Mouse (Mus musculus) granulocyte monocyte progenitor cell, adult 5-6 weeks (primary cell): Measurements from ENCODE around the gene Cabin1. TPM values are rescaled to one million over a fixed set of nuclear protein-coding genes. Genes with fewer than 3 reads are reported as not detected.
"Not testable (repeated sequence)": the region's sequence is repeated elsewhere in the genome, so short reads cannot be mapped to it uniquely, and the experiment has no call there.

Experiments
- ATAC-seq: replicated peaks from 2 replicates; pipeline ENCODE4 v1.8.0; 2016; ENCODE audit warnings: mild to moderate bottlenecking, moderate TSS enrichment, inconsistent platforms; ENCODE audit not compliant: poor library complexity, severe bottlenecking
- total RNA-seq, 2 experiments: library from RNA; stranded (forward) in 1 of 2; stranded (reverse) in 1 of 2; fragments of 200-712, 200-1000 nt in 1 of 2; fragments of >200 nt in 1 of 2; fragmentation: Nextera tagmentation in 1 of 2; gene quantifications; 2 replicates each; pipeline ENCODE4 v1.2.3; 2014 to 2017

Cabin1 gene
- total RNA-seq, 2 experiments from 2014 or later: 23.0 to 48.8 TPM

DNA sequence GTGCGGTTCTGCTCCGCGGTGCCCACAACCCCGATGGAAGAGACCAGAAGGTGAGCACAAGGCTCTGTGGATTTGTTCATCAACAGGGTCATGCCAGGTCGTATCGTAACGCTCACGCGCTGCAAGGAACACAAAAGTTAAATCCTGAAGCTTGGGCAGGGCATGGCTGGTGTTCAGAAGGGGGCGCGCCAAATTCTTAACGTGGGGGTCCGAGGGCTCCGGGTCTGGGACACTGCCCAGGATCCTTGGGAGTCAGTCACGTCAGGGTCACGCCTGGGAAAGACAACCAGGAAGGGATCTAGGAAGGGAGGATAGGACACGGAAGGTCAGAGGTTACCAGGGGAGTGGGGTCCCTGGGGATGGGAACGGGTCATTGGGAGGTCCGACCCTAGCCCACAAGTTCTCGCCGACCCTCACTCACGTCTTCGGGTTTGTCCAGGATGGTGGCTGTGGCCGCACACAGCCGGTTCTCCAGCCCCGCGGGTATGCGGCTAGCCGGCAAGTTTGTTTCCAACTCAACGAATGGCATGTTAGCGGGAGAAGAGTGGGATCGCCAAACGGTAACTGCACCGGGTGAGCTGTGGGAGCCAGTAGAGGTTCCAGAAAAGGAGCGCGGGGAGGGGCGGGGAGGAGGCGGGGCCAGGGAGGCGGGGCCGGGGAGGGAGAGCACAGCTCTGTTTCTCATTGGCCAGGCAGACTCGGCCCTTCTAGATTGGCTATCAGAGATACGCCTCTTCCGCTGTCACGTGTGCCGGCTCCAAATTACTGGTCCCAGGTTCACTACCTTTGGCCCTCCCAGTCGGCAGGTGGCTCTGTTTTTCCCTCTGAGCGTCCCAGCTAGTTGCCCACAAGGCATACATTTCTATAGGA is 8.9 kb upstream of the Cabin1 start, which contains the start of gene Ddt:
Ddt (minus strand) TSS at position 620 of the 870 bp plus-strand sequence.
- ATAC-seq: peak; percentile 93

DNA sequence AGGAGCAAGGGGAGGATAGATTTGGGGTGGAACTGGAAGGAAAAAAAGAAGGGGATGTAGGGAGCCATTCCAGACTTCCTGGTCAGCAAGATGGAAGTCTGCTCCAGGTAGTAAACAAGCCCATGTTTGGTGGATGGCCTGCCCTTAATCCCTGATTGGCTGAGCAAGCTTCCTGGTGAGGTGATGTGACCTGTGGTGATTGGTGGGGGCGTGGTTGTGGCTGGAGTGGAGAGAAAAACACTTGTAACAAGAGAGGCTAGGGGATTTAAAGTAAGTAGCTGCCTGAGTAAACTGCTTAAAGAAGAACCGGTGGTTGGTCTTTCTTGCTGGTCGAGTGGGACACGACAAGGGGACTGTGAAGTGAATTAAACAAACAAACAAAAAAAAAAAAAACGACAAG is 3.6 kb upstream of the Cabin1 start:
- not testable (repeated sequence) for ATAC-seq

DNA sequence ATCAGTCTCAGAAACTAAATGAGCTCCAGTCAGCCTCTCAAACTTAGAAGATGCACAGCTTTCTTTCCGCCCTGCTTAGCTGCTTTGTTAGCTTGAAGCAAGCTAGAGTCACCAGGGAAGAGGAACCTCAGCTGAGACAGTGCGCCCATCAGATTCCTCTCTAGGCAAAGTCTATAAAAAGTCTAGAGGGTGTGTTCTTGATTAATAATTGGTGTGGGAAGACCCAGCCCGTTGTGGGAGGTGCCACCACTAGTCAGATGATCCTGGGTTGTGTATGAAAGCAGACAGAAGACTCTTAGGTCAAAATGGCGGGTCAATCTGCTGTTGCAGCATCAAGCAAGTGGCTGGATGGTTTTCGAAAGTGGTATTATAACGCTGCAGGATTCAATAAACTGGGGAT is 2.7 kb upstream of the Cabin1 start:
- no peak for ATAC-seq

- ATAC-seq: peak; percentile 55
Observed at GRCm38 (mm10) chr10:75764519-75765473, 655 bp upstream of the Cabin1 start.

DNA sequence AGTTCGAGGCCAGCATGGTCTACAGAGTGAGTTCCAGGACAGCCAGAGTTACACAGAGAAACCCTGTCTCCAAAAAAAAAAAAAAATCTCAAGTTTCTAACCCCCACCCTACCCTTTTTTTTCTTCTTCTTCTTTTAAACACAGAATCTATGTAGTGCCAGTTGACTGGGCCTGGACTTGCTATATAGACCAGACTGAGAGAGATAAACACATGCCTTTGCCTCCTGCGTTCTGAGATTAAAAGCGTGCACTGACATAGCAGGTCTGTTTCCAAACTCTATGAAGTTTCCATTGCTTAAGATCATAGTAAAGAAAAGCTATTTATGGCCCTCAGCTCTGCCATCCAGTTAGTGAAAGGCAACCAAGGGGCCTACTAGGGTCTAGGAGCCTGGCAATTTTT is 1.7 kb downstream of the Cabin1 start:
- no peak for ATAC-seq

DNA sequence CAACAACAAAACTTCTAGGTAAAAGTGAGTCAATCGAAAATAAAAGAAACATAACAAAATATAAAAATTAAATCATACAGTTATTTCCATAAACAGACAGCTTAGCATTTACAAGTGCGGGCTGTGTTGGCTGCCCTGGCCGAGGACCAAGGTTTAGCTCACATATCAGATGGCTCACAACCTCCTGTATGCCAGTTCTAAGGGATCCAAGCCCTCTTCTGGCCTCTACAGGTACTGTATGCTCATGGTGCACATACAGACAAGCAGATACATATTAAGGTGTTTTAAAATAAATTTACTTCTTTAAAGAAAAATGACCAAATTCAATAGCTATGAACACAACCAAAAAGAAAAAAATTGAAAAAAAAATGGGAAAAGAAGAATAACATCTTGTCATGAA is 3.8 kb downstream of the Cabin1 start:
- ATAC-seq: no peak

DNA sequence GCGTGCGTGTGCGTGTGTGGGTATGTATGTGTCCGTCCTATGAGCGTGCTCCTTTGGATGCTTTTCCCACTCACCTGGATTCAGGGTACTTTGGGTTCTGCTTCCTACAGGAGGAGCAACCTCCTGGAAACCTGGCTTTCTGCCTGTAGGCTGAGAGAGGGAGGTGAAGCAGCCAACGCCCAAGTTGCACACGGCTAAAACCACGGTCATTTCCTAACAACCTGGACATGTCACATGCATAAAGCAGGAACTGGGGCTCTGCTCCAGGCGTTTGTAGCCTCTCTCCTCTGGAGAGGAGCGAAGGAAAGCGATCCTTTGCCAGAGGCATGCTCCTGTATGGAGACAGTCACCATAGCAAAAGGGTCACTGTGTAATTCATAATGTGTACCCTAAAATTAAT is 7.4 kb downstream of the Cabin1 start:
- no peak for ATAC-seq

GRCm38 (mm10) chr10:75744017-75744416 is 20.1 kb downstream of the Cabin1 start:
- ATAC-seq: peak; percentile 88

GRCm38 (mm10) chr10:75743369-75743768 is 20.8 kb downstream of the Cabin1 start:
- ATAC-seq: no peak

DNA sequence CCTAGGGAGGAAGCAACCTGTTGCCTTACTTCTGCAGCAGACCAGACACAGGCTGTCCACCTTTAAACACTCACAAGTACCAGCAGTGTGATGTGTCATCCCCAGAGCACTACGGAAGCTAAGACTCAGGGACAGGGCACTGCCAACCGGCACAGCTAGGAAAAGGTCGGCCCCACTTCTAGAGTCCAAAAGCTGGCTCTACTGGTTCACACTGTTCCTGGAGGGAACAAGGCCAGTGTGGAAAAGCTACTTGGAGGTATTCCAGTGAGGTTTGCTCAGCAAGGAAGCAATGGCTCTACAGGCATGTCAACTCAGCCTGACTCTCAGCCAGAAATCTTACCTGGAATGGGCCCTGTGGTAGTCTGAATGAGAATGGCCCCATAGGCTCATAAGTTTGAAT is 23.3 kb downstream of the Cabin1 start:
- no peak for ATAC-seq

DNA sequence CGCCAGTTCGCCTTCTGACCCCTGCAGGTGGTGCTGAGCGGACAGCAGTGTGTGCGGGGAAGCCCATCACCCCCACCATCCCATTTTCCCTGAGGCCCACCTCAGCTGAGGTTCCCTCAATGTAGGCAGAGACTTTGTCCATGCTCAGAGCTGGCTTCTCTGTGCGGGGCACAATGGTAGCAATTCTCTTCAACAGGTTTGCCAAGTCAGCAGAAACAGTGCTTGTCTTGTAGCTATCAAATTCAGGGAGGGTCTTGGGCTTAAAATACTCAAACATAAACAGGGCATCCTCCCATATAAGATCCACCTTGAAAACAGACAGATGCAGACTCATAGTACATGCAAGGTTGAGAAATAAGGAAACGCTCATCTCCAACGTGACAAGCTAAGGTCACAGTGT is 38.7 kb downstream of the Cabin1 start:
- ATAC-seq: no peak

GRCm38 (mm10) chr10:75720215-75720614 is 43.9 kb downstream of the Cabin1 start:
- no peak for ATAC-seq

- ATAC-seq: no peak
Observed at GRCm38 (mm10) chr10:75714795-75715194, 49.3 kb downstream of the Cabin1 start.

- ATAC-seq: no peak
Observed at GRCm38 (mm10) chr10:75713026-75713425, 51.1 kb downstream of the Cabin1 start.

DNA sequence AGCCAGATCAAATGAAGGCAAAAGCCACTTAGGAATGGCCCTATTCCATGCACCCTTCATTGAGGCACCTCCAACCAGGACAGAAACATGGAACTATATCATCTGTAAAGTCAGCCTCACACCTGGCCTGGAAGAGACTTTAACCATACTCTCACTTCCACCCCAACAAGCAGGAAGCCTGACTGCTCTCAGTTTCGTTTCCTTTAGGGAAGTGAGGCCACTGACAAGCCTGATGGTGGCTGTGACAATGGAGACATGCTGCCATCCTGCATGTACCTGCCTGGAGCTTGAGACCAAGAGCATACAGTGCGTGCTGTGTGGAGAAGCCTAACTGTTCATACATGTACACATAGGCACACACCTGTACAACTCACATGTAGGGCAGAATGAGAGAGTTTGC is 53.9 kb downstream of the Cabin1 start:
- peak; percentile 61 for ATAC-seq

- no peak for ATAC-seq
Observed at GRCm38 (mm10) chr10:75709261-75709660, 54.9 kb downstream of the Cabin1 start.

DNA sequence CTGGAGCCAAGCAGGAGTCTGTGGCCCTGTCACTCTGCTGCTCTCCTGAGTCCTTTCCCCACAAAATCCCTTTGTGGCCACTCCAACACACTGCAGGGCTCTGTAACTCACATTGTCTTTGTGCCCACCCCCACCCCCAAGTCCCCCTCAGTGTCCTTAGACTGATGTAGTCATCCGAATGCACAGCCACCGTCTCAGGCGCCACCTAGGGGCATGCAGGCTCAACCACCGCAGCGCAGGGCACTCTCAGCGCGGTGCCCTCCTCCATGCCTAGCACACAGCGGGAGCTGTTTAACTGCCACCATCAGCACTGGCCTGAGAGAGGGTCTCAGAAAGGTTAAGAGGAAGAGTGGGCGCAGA is 55.5 kb downstream of the Cabin1 start:
- ATAC-seq: peak; percentile 52; the same call in 1 of the 2 replicates

GRCm38 (mm10) chr10:75707901-75708632 is 56.1 kb downstream of the Cabin1 start:
- ATAC-seq: no peak

DNA sequence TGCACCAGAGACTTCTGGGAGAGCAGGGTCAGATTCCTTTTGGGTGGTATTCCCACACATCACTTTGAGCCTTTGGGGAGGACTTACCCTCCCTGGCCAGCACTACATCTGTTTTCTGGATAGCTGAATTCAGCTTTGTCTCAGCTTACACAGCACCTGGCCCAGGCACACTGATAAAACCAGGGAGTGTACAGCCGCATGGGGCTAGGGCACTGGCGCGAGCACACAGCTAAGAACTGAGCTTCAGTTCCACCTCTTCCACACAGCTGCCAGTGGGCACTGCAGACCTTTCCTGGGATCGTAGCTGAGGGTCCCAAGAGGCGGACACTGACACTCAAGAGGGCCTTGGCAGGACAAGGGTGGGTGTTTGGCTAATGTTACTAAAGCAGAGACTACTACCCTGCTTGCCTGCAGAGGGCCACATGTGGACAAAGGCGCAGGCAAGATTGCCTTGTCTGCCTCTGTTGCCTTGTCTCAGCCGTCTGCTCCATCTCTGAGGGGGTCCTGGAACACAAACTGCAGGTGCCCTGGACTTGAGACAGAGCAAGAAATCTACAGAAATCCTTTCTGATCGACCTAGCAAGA is 57.4 kb downstream of the Cabin1 start:
- ATAC-seq: no peak
